Mouse (Mus musculus) erythroblast, embryonic 14.5 days (primary cell): ENCODE measurements around the gene Abhd8. TPM values are rescaled to one million over a fixed set of nuclear protein-coding genes. Genes with fewer than 3 reads are reported as not detected.
"Not testable (repeated sequence)": the region's sequence is repeated elsewhere in the genome, so short reads cannot be mapped to it uniquely, and the experiment has no call there.

ENCODE experiments used
- H3K27me3 ChIP-seq: 2 replicates; pipeline ENCODE4 v1.6.1; 2012; ENCODE audit warnings: inconsistent platforms; ENCODE audit not compliant: control insufficient read depth
- H3K36me3 ChIP-seq: 2 replicates; pipeline ENCODE4 v1.6.1; 2012; ENCODE audit warnings: mild to moderate bottlenecking, inconsistent platforms; ENCODE audit not compliant: control insufficient read depth
- H3K4me1 ChIP-seq: 2 replicates; pipeline ENCODE4 v1.6.1; 2012; ENCODE audit warnings: inconsistent platforms; ENCODE audit not compliant: control insufficient read depth
- H3K4me3 ChIP-seq: replicated peaks from 2 replicates; pipeline ENCODE3; 2012; ENCODE audit warnings: moderate library complexity, mild to moderate bottlenecking, inconsistent platforms
- H3K9me3 ChIP-seq: 2 replicates; pipeline ENCODE4 v1.6.1; 2012; ENCODE audit warnings: low read length, inconsistent platforms, mixed read lengths; ENCODE audit not compliant: control insufficient read depth
- GATA1 ChIP-seq: IDR thresholded peaks from 2 replicates; pipeline ENCODE4 v1.6.1; 2012; ENCODE audit warnings: low read length, inconsistent platforms, mixed read lengths
- TAL1 ChIP-seq: IDR thresholded peaks from 3 replicates; pipeline ENCODE4 v1.6.1; 2012; ENCODE audit warnings: low read length, inconsistent platforms, mixed read lengths
- polyA plus RNA-seq: library from polyadenylated mRNA; stranded (reverse); fragments of >175 nt; gene quantifications from 2 replicates; pipeline ENCODE4 v1.2.3, GENCODE M21; 2012

The Abhd8 gene
- polyA plus RNA-seq, 1 experiment, result 4.7 TPM

GRCm38 (mm10) chr8:71454668-71455067 is 8.8 kb downstream of the Abhd8 start:
- no peaks in the 10 kb centered on the region for H3K9me3 ChIP-seq
- peaks cover 4% of the 10 kb centered on the region for H3K36me3 ChIP-seq
- peaks cover 2% of the 10 kb centered on the region; the same call in 1 of the 2 replicates for H3K27me3 ChIP-seq
- peaks cover 15% of the 10 kb centered on the region for H3K4me1 ChIP-seq
- no peak overlapping the region for H3K4me3 ChIP-seq
- TF ChIP-seq GATA1 (no peak), TAL1 (no peak)

DNA sequence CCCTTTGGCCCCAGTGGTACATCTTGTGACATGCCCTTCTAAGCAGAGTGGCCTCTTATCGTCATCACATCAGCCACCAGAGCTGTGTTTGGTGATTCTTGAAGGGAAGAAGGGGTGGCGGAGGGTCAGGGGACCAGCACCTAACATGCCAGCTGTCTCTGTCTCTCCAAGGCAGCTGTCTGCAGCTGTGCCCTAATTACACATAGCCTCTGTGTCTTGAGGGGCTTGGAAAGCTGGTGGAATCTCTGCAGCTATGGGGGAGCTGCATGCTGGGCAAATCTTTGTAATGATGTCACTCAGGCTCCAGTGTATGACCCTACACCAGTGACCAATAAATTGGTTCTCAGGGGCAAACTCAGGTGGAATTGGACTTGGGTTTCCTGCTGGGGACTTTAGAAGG is 10.8 kb downstream of the Abhd8 start:
- Histone ChIP-seq H3K27me3 (peaks cover 2% of the 10 kb centered on the region; the same call in 1 of the 2 replicates), H3K9me3 (no peaks in the 10 kb centered on the region), H3K4me1 (peaks cover 11% of the 10 kb centered on the region), H3K36me3 (no peaks in the 10 kb centered on the region), H3K4me3 (no peak overlapping the region)
- TF ChIP-seq GATA1 (no peak), TAL1 (no peak)

DNA sequence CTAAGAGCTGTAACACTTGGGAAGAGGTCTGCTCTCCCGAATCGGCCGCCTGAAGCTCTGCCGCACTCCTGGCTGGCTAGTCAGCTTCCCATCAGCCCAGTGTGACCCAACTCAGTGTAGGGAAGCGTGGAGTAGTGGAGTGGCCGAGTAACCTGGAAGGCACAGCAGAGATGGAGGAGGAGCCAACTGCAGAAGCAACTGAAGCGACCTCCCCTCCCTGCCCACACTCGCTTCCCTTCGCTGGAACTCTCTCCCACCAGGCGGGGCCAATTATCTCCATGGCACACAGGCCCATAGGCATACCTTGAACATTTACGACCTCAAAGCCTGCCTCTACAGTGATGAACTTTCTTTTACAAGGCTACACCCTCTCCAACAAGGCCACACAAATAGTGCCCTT is 11.7 kb downstream of the Abhd8 start:
- no peak overlapping the region for H3K4me3 ChIP-seq
- H3K9me3 ChIP-seq, result no peaks in the 10 kb centered on the region
- H3K27me3 ChIP-seq, result peaks cover 2% of the 10 kb centered on the region; the same call in 1 of the 2 replicates
- peaks cover 2% of the 10 kb centered on the region for H3K4me1 ChIP-seq
- TF ChIP-seq GATA1 (no peak), TAL1 (no peak)
- H3K36me3 ChIP-seq, result no peaks in the 10 kb centered on the region

DNA sequence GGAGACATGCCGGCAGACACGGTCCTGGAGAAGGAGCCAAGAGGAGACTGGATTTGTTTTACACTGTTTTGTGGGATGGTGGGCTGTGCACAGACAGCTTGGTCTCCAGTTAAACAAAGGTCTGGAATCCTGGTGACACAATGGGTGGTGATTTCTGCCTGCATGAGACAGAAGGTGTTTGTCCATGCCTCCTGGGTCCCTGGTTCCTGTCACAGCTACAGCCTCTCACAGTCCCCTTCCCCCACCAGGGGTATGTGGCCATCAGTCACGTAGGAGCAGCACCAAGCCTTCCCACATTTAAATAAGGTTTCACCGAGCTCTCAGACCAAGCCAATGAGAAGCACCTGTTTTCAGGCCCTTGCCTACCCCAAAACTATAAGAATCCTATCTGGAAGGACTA is 12.1 kb downstream of the Abhd8 start:
- Histone ChIP-seq H3K4me1 (no peaks in the 10 kb centered on the region), H3K27me3 (peaks cover 2% of the 10 kb centered on the region; the same call in 1 of the 2 replicates), H3K36me3 (no peaks in the 10 kb centered on the region), H3K9me3 (no peaks in the 10 kb centered on the region), H3K4me3 (no peak overlapping the region)
- no peak for TF ChIP-seq TAL1
- no peak for TF ChIP-seq GATA1

- Histone ChIP-seq H3K9me3 (no peaks in the 10 kb centered on the region), H3K36me3 (no peaks in the 10 kb centered on the region), H3K4me1 (no peaks in the 10 kb centered on the region), H3K4me3 (no peak overlapping the region), H3K27me3 (peaks cover 10% of the 10 kb centered on the region)
- TF ChIP-seq TAL1, result no peak
- no peak for TF ChIP-seq GATA1
Observed at GRCm38 (mm10) chr8:71445096-71445495, 18.4 kb downstream of the Abhd8 start.

- Histone ChIP-seq H3K27me3 (peaks cover 10% of the 10 kb centered on the region), H3K36me3 (no peaks in the 10 kb centered on the region), H3K9me3 (no peaks in the 10 kb centered on the region), H3K4me3 (no peak overlapping the region), H3K4me1 (no peaks in the 10 kb centered on the region)
- TF ChIP-seq GATA1, result no peak
- TF ChIP-seq TAL1, result no peak
Observed at GRCm38 (mm10) chr8:71441404-71441803, 22.1 kb downstream of the Abhd8 start.

DNA sequence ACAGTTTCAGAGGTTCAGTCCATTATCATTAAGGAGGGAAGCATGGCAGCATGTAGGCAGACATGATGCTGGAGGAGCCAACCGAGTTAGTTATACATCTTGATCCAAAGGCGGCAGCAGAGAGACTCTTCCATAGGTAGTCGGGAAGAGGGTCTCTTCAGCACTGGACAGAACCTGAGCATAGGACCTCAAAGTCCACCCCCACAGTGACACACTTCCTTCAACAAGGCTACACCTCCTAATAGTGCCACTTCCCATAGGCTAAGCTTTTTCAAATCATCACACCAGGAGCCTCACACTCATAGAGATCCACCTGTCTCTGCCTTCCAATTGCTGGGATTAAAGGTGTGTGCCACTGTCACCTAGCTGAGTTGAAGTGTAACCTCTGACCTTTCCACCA is 26.4 kb downstream of the Abhd8 start:
- Histone ChIP-seq H3K27me3 (peaks cover 2% of the 10 kb centered on the region), H3K4me3 (no peak overlapping the region), H3K4me1 (no peaks in the 10 kb centered on the region), H3K36me3 (no peaks in the 10 kb centered on the region), H3K9me3 (no peaks in the 10 kb centered on the region)
- TF ChIP-seq TAL1, result no peak
- no peak for TF ChIP-seq GATA1

DNA sequence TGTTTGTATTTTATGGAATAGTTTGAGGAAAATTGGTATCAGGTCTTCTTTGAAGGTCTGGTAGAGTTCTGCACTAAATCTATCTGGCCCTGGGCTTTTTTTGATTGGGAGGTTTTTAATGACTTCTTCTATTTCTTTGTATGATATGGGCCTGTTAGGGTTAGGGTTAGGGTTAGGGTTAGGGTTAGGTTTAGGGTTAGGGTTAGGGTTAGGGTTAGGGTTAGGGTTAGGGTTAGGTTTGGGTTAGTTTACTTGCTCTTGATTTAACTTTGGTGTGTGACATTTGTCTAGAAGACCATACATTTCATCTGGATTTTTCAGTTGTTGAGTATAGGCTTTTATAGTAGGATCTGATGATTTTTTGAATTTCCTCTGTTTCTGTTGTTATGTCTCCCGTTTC is 30.5 kb downstream of the Abhd8 start:
- H3K36me3 ChIP-seq, H3K4me1 ChIP-seq, H3K9me3 ChIP-seq, H3K27me3 ChIP-seq, H3K4me3 ChIP-seq: not testable (repeated sequence)

- TF ChIP-seq TAL1 (no peak), GATA1 (no peak)
- Histone ChIP-seq H3K9me3 (peaks cover 7% of the 10 kb centered on the region), H3K27me3 (peaks cover 4% of the 10 kb centered on the region; the same call in 1 of the 2 replicates), H3K4me3 (no peak overlapping the region), H3K36me3 (no peaks in the 10 kb centered on the region), H3K4me1 (no peaks in the 10 kb centered on the region)
Observed at GRCm38 (mm10) chr8:71422121-71422520, 41.3 kb downstream of the Abhd8 start.

GRCm38 (mm10) chr8:71411535-71412273 is 51.8 kb downstream of the Abhd8 start:
- Histone ChIP-seq H3K27me3 (peaks cover 4% of the 10 kb centered on the region), H3K4me3 (no peak overlapping the region), H3K36me3 (peaks cover 36% of the 10 kb centered on the region), H3K4me1 (peaks cover 26% of the 10 kb centered on the region), H3K9me3 (no peaks in the 10 kb centered on the region)
- TF ChIP-seq GATA1 (no peak), TAL1 (no peak)
